Mouse (Mus musculus) retina, adult 2 months (tissue): ENCODE results near the gene Foxg1.

Experiments
- DNase-seq: peaks from one replicate; pipeline ENCODE4 v3.0.0-alpha.2; 2012; ENCODE audit warnings: low read depth, low spot score

Gene Foxg1

DNA sequence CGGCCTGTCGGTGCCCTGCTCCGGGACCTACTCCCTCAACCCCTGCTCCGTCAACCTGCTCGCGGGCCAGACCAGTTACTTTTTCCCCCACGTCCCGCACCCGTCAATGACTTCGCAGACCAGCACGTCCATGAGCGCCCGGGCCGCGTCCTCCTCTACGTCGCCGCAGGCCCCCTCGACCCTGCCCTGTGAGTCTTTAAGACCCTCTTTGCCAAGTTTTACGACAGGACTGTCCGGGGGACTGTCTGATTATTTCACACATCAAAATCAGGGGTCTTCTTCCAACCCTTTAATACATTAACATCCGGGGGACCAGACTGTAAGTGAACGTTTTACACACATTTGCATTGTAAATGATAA lies 3.2 kb downstream of the Foxg1 start:
- no peak for DNase-seq

DNA sequence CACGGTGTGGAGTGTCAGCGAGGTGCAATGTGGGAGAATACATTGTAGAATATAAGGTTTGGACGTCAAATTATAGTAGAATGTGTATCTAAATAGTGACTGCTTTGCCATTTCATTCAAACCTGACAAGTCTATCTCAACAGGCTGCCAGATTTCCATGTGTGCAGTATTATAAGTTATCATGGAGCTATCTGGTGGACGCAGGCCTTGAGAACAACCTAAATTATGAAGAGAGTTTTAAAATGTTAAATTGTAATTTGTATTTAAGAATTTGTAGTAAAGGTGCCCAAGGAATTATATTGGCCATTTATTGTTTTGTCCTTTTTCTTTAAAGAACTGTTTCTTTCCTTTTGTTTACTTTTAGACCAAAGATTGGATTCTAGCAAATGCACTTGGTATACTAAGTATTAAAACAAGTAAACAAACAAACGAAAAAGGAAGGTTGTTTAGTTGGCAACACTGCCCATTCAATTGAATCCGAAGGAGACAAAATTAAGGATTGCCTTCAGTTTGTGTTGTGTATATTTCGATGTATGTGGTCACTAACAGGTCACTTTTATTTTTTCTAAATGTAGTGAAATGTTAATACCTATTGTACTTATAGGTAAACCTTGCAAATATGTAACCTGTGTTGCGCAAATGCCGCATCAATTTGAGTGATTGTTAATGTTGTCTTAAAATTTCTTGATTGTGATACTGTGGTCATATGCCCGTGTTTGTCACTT lies 3.8 kb downstream of the Foxg1 start:
- DNase-seq: no peak

GRCm38 (mm10) chr12:49387856-49388598 lies 5.6 kb downstream of the Foxg1 start:
- no peak for DNase-seq

DNA sequence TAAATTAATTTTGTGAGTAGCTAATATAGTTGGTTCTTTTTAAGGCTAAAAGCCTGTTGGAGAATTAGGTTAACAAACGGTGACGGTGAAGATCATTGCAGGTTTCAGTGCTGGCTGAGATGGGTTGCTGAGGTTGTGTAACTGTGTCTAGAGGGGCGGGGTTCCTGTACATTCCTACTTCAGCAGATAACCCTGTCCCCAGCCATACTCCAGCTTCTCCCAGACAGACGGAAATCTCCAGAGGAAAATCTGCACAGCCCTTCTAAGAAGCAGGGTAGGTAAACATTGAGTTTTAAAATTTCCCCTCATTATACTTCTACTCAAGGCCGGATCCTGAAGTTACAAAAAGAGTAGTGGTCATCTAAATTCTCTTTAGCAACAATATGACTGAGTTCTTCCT lies 7.2 kb downstream of the Foxg1 start:
- no peak for DNase-seq

GRCm38 (mm10) chr12:49390257-49390656 lies 7.8 kb downstream of the Foxg1 start:
- no peak for DNase-seq

GRCm38 (mm10) chr12:49390926-49391304 lies 8.5 kb downstream of the Foxg1 start:
- no peak for DNase-seq

DNA sequence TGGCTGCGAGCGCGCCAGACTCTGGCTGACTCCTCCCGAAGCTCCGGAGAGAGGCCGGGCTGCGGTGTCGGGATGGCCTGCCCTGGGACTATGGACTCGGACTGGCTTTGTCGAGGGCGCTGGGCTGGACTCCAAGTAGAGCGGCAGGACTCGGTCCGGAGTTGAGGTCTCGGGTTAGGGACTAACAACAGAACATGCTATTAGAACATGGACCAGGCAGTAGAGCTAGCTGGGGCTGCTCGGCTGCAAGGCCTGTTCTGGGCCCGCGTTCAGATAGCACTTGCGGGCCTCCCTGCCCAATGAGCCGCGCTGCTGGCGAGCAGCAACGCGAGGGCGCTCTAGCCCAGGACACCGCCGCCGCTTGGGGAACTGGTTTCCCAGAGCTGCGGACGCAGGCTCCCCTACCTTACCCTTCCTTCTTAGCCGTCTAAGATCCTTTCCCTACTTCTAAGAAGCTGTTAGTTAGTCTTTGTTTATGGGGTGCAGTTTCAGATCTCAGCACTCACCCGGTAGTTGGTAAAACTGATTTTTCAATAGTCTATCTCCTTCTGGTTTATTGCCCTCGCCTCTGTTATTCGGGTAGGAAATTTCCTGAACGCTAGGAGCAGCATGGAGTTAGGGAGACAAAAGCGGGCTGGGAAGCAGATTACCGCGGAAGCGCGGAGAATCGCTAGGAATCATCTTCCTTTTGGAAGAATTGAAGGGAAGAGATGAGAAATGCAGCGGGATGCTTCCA lies 9.0 kb downstream of the Foxg1 start:
- DNase-seq: no peak

DNA sequence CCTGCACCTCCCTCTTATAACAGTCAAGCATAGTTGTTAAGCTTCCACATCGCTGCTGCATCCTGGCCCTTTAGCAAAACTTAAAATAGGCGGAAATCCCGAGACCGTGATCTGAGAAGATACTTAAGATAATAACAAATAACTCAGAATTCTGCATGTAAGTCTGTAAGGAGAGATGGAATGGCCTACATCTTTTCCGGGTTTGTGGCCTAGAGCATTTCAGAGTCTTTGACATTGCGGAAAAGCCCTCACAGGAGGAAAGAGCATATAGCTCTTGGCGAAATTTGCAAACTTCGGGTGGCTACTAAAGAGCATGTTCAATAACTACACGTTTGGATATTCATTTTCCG lies 9.6 kb downstream of the Foxg1 start:
- DNase-seq: no peak

GRCm38 (mm10) chr12:49392876-49393275 lies 10.4 kb downstream of the Foxg1 start:
- no peak for DNase-seq

- DNase-seq: no peak
Measured at GRCm38 (mm10) chr12:49393639-49394038, 11.2 kb downstream of the Foxg1 start.

GRCm38 (mm10) chr12:49394181-49394580 lies 11.7 kb downstream of the Foxg1 start:
- DNase-seq: no peak

- no peak for DNase-seq
Measured at GRCm38 (mm10) chr12:49394836-49395235, 12.4 kb downstream of the Foxg1 start.

- no peak for DNase-seq
Measured at GRCm38 (mm10) chr12:49395969-49396368, 13.5 kb downstream of the Foxg1 start.

DNA sequence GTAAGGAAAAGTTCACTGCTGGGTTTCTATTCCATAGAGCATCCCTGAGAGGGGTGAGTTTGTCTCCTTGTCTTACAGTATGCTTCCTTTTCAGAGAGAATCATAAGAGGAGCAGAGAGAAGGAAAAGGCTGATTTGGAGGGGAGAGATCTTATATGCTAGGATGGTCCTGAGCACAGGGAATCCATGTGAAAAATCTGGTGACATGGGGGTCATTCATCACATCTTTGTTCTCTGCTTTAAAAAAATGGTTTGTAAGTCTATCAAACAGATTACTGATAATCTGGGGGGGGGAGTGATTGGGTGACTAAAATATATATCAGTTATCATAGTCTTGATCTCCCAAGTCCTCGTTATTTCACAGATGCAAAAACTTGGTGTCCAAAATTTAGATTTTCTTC lies 14.3 kb downstream of the Foxg1 start:
- DNase-seq: no peak

DNA sequence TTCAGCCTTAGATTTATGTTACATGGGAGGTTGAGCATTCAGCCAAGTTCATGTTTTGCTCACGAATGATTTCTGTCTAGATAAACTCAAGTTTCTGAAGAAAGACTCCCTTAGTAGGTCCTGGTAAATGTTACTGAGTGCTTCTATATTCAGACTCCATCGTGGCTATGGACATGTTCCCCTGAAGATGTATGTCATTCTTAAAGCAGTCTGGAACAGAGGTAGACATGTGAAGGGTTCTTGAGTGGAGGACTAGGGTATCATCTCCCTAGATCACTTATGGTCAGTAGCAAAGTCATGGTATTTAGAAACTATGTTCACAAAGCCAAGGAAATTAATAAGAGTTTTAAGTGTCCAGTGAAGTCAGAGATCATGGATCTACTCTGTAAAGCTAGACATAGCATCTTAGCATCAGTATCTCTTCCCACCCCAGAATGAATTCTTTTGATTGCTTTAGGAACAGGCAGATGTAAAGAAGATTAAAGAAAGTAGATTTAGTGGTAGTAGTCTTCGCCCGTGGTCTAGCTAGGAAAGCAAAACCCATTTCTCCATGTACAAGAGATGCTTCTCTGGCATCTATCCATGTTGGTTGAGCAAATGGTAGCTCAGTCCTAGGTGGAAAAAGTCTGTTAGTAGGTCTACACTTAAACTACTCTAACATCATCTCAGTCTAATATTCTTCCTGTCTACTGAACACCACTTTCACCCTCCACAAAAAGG lies 15.1 kb downstream of the Foxg1 start:
- no peak for DNase-seq

DNA sequence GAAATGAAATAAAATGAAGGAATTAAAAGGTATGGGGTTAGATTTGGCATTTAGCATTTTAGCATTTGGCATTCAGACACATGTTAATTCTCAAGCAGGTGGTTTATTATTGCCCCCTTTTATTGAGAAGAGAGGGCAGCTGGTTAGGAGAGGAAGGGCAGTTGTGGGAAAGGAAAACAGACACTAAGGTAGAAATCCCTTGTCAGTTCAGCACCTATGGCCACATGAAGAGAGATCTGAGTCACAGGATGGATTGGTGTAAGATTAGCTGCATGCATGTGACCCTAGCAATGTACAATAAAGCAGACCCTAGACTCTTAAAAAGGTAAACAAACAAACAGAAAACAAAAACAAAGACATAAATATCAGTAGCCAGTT lies 15.7 kb downstream of the Foxg1 start:
- DNase-seq: no peak

GRCm38 (mm10) chr12:49398636-49399035 lies 16.2 kb downstream of the Foxg1 start:
- DNase-seq: no peak

GRCm38 (mm10) chr12:49399611-49400010 lies 17.2 kb downstream of the Foxg1 start:
- DNase-seq: no peak

DNA sequence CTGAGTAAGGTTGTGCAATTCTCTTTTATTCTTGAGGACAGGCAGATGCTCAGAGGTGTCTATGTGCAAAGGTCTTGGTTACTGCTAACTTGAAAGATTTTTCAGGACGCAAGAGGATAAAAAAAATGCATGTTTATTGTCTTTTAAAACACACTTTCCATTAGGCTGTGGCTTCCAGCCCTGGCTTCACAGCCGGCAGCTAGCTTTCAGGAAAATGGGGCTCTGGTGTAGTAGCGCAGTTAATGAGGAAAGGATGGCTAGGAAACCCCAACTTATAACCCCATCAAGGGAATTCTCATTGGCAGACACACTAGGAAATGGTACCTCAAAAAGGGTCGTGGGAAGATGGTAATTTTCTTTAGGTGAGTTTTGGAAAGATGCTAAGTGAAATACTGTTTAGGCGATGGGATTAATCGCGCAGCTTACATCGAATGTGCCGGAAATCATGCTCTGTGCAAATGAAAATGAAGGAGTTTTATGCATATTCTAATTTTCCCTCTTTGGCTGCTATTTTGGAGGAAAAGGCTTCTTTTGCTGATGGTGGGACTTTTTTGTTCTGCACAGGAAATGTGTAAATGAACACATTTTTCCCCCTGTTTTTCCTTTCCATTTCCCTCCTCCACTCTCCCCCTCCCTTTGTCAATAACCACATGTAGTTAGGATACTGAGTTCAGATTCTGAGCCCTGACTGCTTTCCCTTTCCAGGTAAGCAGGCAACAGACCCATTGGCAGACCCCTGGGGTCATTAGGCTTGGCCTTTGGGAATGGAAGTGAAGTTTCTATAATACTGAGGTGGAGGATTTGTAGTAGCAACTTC lies 17.8 kb downstream of the Foxg1 start:
- DNase-seq: no peak

DNA sequence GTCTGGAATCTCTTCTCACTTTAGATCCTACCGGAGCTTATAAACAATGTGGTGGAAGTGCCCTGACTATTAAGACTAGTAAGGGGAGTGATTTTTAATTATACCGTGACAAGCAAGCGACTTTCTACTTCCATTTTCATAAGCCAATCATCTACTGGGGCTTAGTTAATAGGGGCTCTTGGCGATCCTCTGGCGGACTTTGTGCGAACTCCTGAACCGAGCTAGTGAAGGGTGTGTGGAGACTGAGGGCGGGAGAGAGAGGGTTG lies 18.3 kb downstream of the Foxg1 start:
- no peak for DNase-seq

DNA sequence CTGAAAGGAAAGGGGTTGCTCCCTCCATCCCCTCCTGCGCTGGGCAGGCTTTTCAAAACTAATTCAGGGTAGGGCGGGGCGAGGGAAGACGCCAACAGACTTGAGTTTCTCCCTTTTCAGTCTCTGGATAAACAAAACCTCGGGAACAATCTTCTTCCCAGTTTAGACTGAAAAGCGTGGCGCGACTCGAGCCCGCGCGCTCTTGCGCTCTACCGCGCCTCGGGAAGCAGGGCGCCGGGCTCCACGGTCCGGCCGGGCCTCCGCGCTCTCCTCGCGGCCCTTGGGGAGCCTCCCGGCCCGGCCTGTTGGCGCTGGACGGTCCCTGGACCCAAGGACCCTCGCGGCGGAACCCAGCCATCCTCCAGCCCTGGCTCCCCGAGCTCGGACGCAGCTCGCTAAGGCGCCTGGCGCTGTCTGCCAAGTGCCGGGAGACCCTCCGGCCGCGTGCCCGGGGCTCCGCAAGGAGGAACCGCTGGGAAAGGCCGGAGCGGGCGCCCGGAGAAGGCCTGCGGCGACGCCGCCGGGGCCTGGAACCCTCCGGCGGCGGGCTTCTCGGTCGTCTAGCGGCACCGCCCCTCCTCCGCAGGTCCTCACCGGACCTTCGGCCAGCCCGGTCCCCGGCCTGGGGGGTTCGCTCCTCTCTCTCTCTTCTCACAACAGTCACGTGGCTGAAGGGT lies 18.8 kb downstream of the Foxg1 start:
- DNase-seq: no peak
